ENCODE assay signal across 8 mouse cellular contexts in the genomic region with DNA sequence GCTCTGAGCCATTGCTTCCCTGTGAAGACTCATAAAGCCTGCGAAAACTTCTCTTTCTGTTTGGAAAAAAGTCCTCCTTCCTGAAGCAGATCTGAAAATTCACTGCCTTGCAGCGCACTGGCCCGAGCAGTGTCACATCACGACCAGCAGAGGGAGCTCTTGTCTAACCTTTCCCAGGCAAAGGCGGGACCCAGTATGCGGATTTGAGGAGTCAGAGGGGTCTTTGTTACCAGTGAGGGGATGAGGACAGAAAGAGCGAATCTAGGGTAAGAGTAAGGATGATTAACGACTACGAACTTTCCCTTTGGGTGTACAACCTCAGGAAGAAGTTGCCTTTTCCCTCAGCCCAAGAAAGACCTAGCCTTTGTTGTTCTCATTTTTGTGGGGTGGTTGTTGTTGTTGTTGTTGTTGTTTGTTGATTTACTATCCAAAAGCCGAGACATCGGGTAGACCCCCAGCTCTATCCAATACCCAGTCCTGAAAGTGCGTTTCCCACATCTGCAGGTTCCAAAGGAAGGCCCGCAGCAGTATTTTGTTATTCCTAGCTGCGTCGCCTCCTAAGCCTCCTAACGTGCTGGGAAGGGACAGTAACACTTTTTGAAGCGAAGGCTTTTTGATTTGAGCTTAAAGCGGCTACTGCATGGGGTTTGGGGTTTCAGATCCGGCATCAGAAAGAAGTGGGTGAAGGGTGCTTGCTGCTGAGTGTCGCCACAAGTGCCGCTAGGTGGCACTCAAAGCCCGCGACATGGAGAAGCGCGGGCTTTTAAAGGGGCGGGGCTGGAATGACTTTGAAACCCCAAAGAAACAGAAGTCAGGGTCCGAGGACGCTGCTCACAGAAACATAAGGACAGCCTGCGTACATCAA. TPM values are rescaled to one million over a fixed set of nuclear protein-coding genes. Genes with fewer than 3 reads are reported as not detected.
DNase-seq lines count a peak whose midpoint lies in the region; ATAC-seq and TF ChIP-seq lines count a peak whose summit lies in the region.

No protein-coding gene starts in this region.

- TF ChIP-seq CTCF in small intestine, adult 2 months (IDR thresholded peaks at IDR 0.05; ENCODE audit: extremely low read depth, insufficient read length, insufficient replicate concordance, low read depth, low read length): peak; percentile 98

- peak; percentile 70 for DNase-seq in 3134 (ENCODE audit: extremely low read depth, insufficient read length, low spot score)
- DNase-seq in adrenal gland, adult (ENCODE audit: inconsistent age in 2 of 2, low spot score in 1 of 2): peak; percentile 71 to 90
- DNase-seq in embryo, embryonic 10 days (ENCODE audit: low spot score): peak; percentile 92
- DNase-seq in gastrocnemius, postnatal 10 days: peak; percentile 79
- DNase-seq in intestine, embryonic 14.5 days (ENCODE audit: low spot score): peak; percentile 93
- peak; percentile 70 to 82 for DNase-seq in left cerebral cortex, postnatal 14 days (ENCODE audit: low spot score in 2 of 2)
- DNase-seq in mesoderm, embryonic 11.5 days (ENCODE audit: low read depth, low spot score): peak; percentile 92

- peak overlapping the region; percentile 21 for H3K4me3 ChIP-seq in intestine, embryonic 14.5 days (ENCODE audit: low read depth, low read length)
- H3K4me3 ChIP-seq in small intestine, adult 2 months (ENCODE audit: low read depth, low read length): peak overlapping the region; percentile 21

- no peak overlapping the region for H3K27ac ChIP-seq in intestine, embryonic 14.5 days (ENCODE audit: low read depth)
- no peak overlapping the region for H3K27ac ChIP-seq in small intestine, adult 2 months (ENCODE audit: insufficient read depth, low read depth, low read length)

- under 1% methylated on average over 29 of the region's 29 CpGs for WGBS in intestine, embryonic 14.5 days
- WGBS in small intestine, adult 2 months: 1% methylated on average over 29 of the region's 29 CpGs

- H3K27me3 ChIP-seq in intestine, embryonic 14.5 days (replicated peaks; ENCODE audit: control insufficient read depth, insufficient read depth, low read length): peaks cover 56% of the 10 kb centered on the region
- H3K27me3 ChIP-seq in small intestine, adult 2 months (ENCODE audit: control insufficient read depth, insufficient read depth, low read length): peaks cover 44% of the 10 kb centered on the region

- peak overlapping the region; percentile 62 for H3K4me2 ChIP-seq in intestine, embryonic 14.5 days (ENCODE audit: low read length)

- no peak overlapping the region for H3K9ac ChIP-seq in intestine, embryonic 14.5 days (ENCODE audit: low read length)

- ATAC-seq in intestine, embryonic 14.5 days (replicated peaks; ENCODE audit: low FRiP score, low TSS enrichment, low read depth): peak; percentile 73

- no peak for TF ChIP-seq POLR2A in small intestine, adult 2 months (IDR thresholded peaks at IDR 0.05; ENCODE audit: low read depth, low read length)

- intact Hi-C loops in left cerebral cortex, postnatal 14 days (cut with DNase I): loop anchor here (2.0 to 5.0 kb wide), 3 partner anchors 81 to 526 kb away; no protein-coding TSS in a partner anchor

- H3K36me3 ChIP-seq in intestine, embryonic 14.5 days (ENCODE audit: control insufficient read depth, insufficient read depth, low read length): no peaks in the 10 kb centered on the region
- H3K36me3 ChIP-seq in small intestine, adult 2 months (ENCODE audit: control insufficient read depth, insufficient read depth, low read length): no peaks in the 10 kb centered on the region

- H3K9me3 ChIP-seq in intestine, embryonic 14.5 days (ENCODE audit: control insufficient read depth, low read length): no peaks in the 10 kb centered on the region

- peaks cover 7% of the 10 kb centered on the region; the same call in 1 of the 2 replicates for H3K4me1 ChIP-seq in intestine, embryonic 14.5 days (replicated peaks; ENCODE audit: control insufficient read depth, insufficient read depth, low read length)
- no peaks in the 10 kb centered on the region for H3K4me1 ChIP-seq in small intestine, adult 2 months (ENCODE audit: control insufficient read depth, insufficient read depth, insufficient read length, low read length)

RNA-seq across cellular contexts. Expression of a gene that starts 14.8 kb away (rescaled TPM):
- 10 to 100 TPM; 35.2 to 36.1 TPM for total RNA-seq in gastrocnemius, postnatal 10 days (2021)
- polyA plus RNA-seq in intestine, embryonic 14.5 days (2014; fragmentation: Nextera tagmentation; extraction: Ambion mirVana): not detected in 2 replicates
- total RNA-seq in left cerebral cortex, postnatal 14 days (2021): under 1 TPM in 1 of 2 experiments, not detected in 1; 0.13 TPM
- polyA plus RNA-seq in small intestine, adult 2 months (2012; rRNA removed): not detected in 2 replicates

Comparison
In these comparisons a context has a peak if more than half of its experiments do, and no peak if none do; other contexts are left out.
1. RNA of a gene that starts 14.8 kb away (total RNA-seq): 35.2 to 36.1 TPM in gastrocnemius, postnatal 10 days; 0.13 TPM in left cerebral cortex, postnatal 14 days; every median in the first group is over 10 times any median in the second.
2. Peak in every context shown above with its lines, with median percentiles within 50 percentile points of each other: DNase-seq.